Mouse (Mus musculus) heart, postnatal 0 days (tissue): ENCODE measurements around the gene Rbbp5.

ENCODE experiments used
- CTCF ChIP-seq: IDR thresholded peaks from 2 replicates; pipeline ENCODE4 v1.5.1; 2016; ENCODE audit warnings: antibody characterized with exemption, control low read depth, low read depth
- EP300 ChIP-seq: IDR thresholded peaks from 2 replicates; pipeline ENCODE4 v1.6.1; 2016; ENCODE audit warnings: antibody characterized with exemption, low read depth

DNA sequence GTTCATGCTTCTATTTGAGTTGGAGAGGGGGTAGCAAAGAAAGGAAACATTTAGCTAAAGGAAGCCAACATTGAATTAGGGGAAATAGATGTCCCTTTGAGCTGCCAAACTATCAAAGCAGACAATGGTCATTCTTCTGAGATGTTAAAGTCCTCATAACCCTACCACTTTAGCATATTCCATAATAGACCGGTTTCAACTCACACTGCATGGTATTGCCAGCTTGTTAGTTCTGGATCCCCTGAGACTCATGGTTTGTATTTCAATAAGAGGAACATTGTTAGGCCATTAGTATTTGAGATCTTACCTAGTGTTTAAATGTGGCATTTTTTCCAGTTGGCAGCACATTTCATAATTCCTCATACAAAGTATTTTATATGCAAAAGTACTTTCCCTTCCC is 40.2 kb upstream of the Rbbp5 start:
- no peak for TF ChIP-seq CTCF
- 0 out of 2 replicates have a peak, but pooled peaks have one; percentile 20 for TF ChIP-seq EP300
